In the genomic region with DNA sequence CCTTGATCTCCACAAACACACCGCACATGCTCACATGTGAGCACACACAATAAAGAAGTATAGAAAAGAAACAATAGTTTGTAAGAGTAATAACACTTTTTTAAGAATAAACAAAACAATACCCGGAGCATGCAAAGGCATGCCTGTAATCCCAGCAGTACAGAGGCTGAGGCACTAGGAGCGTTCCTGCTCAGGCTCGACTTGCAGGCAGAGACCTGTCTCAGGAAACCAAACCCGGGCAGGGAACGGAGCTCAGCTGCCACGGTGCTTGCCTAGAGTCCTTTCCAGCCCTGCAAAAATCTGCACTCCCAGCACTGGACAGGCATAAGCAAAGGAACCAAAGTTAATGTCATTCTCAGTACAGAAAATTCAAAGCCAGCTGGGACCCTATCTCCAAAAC, we compare ENCODE assay signal across 22 mouse cellular contexts. TPM values are rescaled to one million over a fixed set of nuclear protein-coding genes. Genes with fewer than 3 reads are reported as not detected.
DNase-seq lines count a peak whose midpoint lies in the region; TF ChIP-seq lines count a peak whose summit lies in the region.
"Had no signal": no experiment of that assay in that cellular context is flagged by ENCODE, and none has a peak within 500 bp of the region (broad histone marks: within the 10 kb centered on the region; RNA-seq: fewer than 3 reads in every experiment).

No protein-coding gene starts in this region.

- peak; percentile 22 for DNase-seq in gastrocnemius, adult 2 months
- DNase-seq in gastrocnemius, adult 8-10 months (ENCODE audit: low spot score in 2 of 2) = no peak
- peak; percentile 38 for DNase-seq in urinary bladder, adult 2 months (ENCODE audit: low spot score)
- DNase-seq in urinary bladder, postnatal 4 days (ENCODE audit: low spot score in 2 of 2) = no peak
- peak; percentile 46 for DNase-seq in fat pad, adult 2 months (ENCODE audit: extremely low read depth, low read depth, low spot score)
- DNase-seq in urinary bladder, postnatal 36 days (ENCODE audit: low spot score in 2 of 2) = peak; percentile 45 to 64
- no peak for DNase-seq in liver
- no peak for DNase-seq in right cerebral cortex, adult 18-20 months
- DNase-seq: adrenal gland, adult 2 months; B cell, adult 2 months; cerebellum, adult 11 months; cerebellum, adult 8-10 months; cerebellum, postnatal 14 days; embryo, embryonic 11 days; gastrocnemius, postnatal 14 days; heart, postnatal 14 days had no signal

- no peak overlapping the region for H3K4me3 ChIP-seq in gastrocnemius, adult 2 months
- H3K4me3 ChIP-seq: embryonic facial prominence, embryonic 13.5 days; erythroblast, embryonic 14.5 days; forebrain, embryonic 15.5 days; heart, embryonic 15.5 days; intestine, embryonic 15.5 days had no signal

- no peak overlapping the region for H3K27ac ChIP-seq in gastrocnemius, adult 2 months
- H3K27ac ChIP-seq: embryonic facial prominence, embryonic 13.5 days; forebrain, embryonic 15.5 days; heart, embryonic 15.5 days; hindbrain, embryonic 14.5 days; intestine, embryonic 15.5 days had no signal

- intact Hi-C loops in gastrocnemius, adult 2 months (cut with DNase I) = no loop called here

- TF ChIP-seq CTCF in gastrocnemius, adult 2 months (IDR thresholded peaks at IDR 0.05) = no peak

RNA-seq across cellular contexts. Expression of gene Srpk2, which starts 32.1 kb away (rescaled TPM):
- total RNA-seq in gastrocnemius, adult 2 months (2021) = 10 to 100 TPM; 26.8 to 27.1 TPM
- 10 to 100 TPM; 26.2 to 32.1 (median 28.7) TPM for total RNA-seq in gastrocnemius, adult 8-10 months (2022)
- 27.4 and 31.0 TPM in 2 replicates for polyA plus RNA-seq in urinary bladder, adult 2 months (2012; rRNA removed)

Comparison
In these comparisons a context has a peak if more than half of its experiments do, and no peak if none do; other contexts are left out.
1. DNase-seq: peak in gastrocnemius, adult 2 months (single experiment), urinary bladder, adult 2 months (single experiment), fat pad, adult 2 months (single experiment) and urinary bladder, postnatal 36 days (2 of 2); none in gastrocnemius, adult 8-10 months (0 of 2), urinary bladder, postnatal 4 days (0 of 2), liver (single experiment) and right cerebral cortex, adult 18-20 months (single experiment).